Mouse (Mus musculus) WW6 (cell line): ENCODE data around the gene Calhm6.

Source experiments
- DNase-seq: peaks from one replicate; pipeline ENCODE4 v3.0.0-alpha.2; 2013; ENCODE audit warnings: low read depth, low spot score

Calhm6 gene

GRCm38 (mm10) chr10:34127392-34128378, at the start of gene Calhm6:
TSS of gene Calhm6 (minus strand) at chr10:34127984.
- peak; percentile 47 for DNase-seq

- DNase-seq = no peak
Observed at GRCm38 (mm10) chr10:34175870-34176606, 48.3 kb upstream of the Calhm6 start.

GRCm38 (mm10) chr10:34172663-34173282, 45.0 kb upstream of the Calhm6 start:
- no peak for DNase-seq

- DNase-seq = no peak
Observed at GRCm38 (mm10) chr10:34171660-34172059, 43.9 kb upstream of the Calhm6 start.

- no peak for DNase-seq
Observed at GRCm38 (mm10) chr10:34171191-34171590, 43.4 kb upstream of the Calhm6 start.

- no peak for DNase-seq
Observed at GRCm38 (mm10) chr10:34166971-34167370, 39.2 kb upstream of the Calhm6 start.

- no peak for DNase-seq
Observed at GRCm38 (mm10) chr10:34155796-34156554, 28.2 kb upstream of the Calhm6 start.

- DNase-seq = no peak
Observed at GRCm38 (mm10) chr10:34151827-34152226, 24.0 kb upstream of the Calhm6 start.

GRCm38 (mm10) chr10:34150454-34150853, 22.7 kb upstream of the Calhm6 start:
- no peak for DNase-seq

- DNase-seq = no peak
Observed at GRCm38 (mm10) chr10:34149772-34150171, 22.0 kb upstream of the Calhm6 start.

- DNase-seq = no peak
Observed at GRCm38 (mm10) chr10:34141693-34142092, 13.9 kb upstream of the Calhm6 start.

- DNase-seq = no peak
Observed at GRCm38 (mm10) chr10:34139768-34140167, 12.0 kb upstream of the Calhm6 start.

GRCm38 (mm10) chr10:34138027-34138426, 10.2 kb upstream of the Calhm6 start:
- no peak for DNase-seq

- DNase-seq = no peak
Observed at GRCm38 (mm10) chr10:34136432-34136831, 8.6 kb upstream of the Calhm6 start.

GRCm38 (mm10) chr10:34131356-34131755, 3.6 kb upstream of the Calhm6 start:
- DNase-seq = no peak

- DNase-seq = no peak
Observed at GRCm38 (mm10) chr10:34128391-34128790, 607 bp upstream of the Calhm6 start.

- DNase-seq = no peak
Observed at GRCm38 (mm10) chr10:34118421-34118820, 9.4 kb downstream of the Calhm6 start.

GRCm38 (mm10) chr10:34117770-34118169, 10.0 kb downstream of the Calhm6 start:
- DNase-seq = no peak

GRCm38 (mm10) chr10:34117131-34117530, 10.7 kb downstream of the Calhm6 start:
- no peak for DNase-seq

- no peak for DNase-seq
Observed at GRCm38 (mm10) chr10:34111964-34112738, 15.6 kb downstream of the Calhm6 start.
